Mouse (Mus musculus) hindbrain, embryonic 12.5 days (tissue): ENCODE results near the gene Zfp651. TPM values are rescaled to one million over a fixed set of nuclear protein-coding genes. Genes with fewer than 3 reads are reported as not detected.
A peak's percentile ranks its signal among the peaks of the same experiment; 100 is the strongest.

Experiments used
- ATAC-seq: fragments of 200-750 bp; cut with Nextera tagmentation; 2 replicates; pipeline ENCODE4 v1.8.0; 2017; ENCODE audit warnings: moderate TSS enrichment; ENCODE audit not compliant: low FRiP score
- H3K27ac ChIP-seq: fragments of 300-500 bp; sonication (generic); 2 replicates; pipeline ENCODE4 v1.5.1; 2016; ENCODE audit warnings: mild to moderate bottlenecking
- H3K27me3 ChIP-seq: fragments of 300-500 bp; sonication (generic); 2 replicates; pipeline ENCODE4 v1.6.1; 2016; ENCODE audit warnings: mild to moderate bottlenecking
- H3K36me3 ChIP-seq: fragments of 300-500 bp; sonication (generic); 2 replicates; pipeline ENCODE4 v1.6.1; 2016; ENCODE audit warnings: mild to moderate bottlenecking
- H3K4me1 ChIP-seq: fragments of 300-500 bp; sonication (generic); 2 replicates; pipeline ENCODE4 v1.6.1; 2016
- H3K4me2 ChIP-seq: fragments of 300-500 bp; sonication (generic); replicated peaks from 2 replicates; pipeline ENCODE4 v1.6.1; 2016; ENCODE audit warnings: mild to moderate bottlenecking
- H3K4me3 ChIP-seq: fragments of 300-500 bp; sonication (generic); 2 replicates; pipeline ENCODE4 v1.5.1; 2016; ENCODE audit warnings: mild to moderate bottlenecking
- H3K9ac ChIP-seq: fragments of 300-500 bp; sonication (generic); 2 replicates; pipeline ENCODE4 v1.6.1; 2016; ENCODE audit warnings: mild to moderate bottlenecking, moderate library complexity
- H3K9me3 ChIP-seq: fragments of 300-500 bp; sonication (generic); replicated peaks from 2 replicates; pipeline ENCODE4 v1.6.1; 2016; ENCODE audit warnings: mild to moderate bottlenecking
- WGBS: fragments of 180-500 bp; shearing (Covaris S2); methylation state at CpG from one replicate; pipeline ENCODE4 v1.1.7; 2016; 5-methylcytosine and 5-hydroxymethylcytosine counted together
- polyA plus RNA-seq: library from polyadenylated mRNA; unstranded; fragments of >200 nt; fragmentation: Nextera tagmentation; extraction: Ambion mirVana; gene quantifications from 2 replicates; pipeline ENCODE4 v1.2.1, GENCODE M21; 2016

Zfp651 gene
- polyA plus RNA-seq, 1 experiment from 2014 or later: 12.4 TPM

DNA sequence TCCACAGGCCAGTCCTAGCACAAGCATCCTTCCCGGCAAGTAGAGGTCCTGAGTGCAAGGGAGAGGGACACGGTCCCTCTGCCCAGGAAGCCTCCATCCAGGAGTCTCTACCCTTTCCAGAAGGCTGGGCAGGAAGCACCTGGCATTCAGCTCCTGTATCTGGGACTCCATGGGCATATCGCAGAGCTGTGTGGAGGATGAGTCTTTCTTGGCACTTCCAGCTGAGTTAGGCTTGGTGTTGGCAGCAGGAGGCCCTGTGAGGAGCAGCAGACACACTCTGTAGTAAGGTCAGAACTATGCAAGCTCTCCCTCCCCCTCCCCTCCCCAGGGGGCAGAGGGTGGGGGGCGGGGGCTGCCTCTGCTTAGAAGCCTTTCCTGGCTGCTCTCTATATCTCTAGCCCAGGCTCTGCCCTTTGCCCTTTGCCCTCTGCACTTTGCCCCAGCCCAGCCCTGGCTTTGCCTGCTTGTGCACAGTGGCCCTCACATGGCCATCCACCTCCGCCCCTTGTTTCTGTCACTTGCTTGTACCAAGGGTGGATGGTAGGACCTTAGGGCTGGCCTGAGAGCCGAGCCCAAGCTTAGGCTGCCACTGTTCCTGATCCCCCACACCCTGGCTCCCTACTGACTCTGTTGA, 39.9 kb downstream of the Zfp651 start:
- Histone ChIP-seq H3K27me3 (no peaks in the 10 kb centered on the region), H3K4me1 (peaks cover 14% of the 10 kb centered on the region; the same call in 1 of the 2 replicates), H3K9me3 (no peaks in the 10 kb centered on the region), H3K4me3 (no peak overlapping the region), H3K4me2 (no peak overlapping the region), H3K36me3 (no peaks in the 10 kb centered on the region), H3K27ac (no peak overlapping the region), H3K9ac (no peak overlapping the region)
- ATAC-seq: no peak
- WGBS: 33% methylated on average over 6 of the region's 6 CpGs

DNA sequence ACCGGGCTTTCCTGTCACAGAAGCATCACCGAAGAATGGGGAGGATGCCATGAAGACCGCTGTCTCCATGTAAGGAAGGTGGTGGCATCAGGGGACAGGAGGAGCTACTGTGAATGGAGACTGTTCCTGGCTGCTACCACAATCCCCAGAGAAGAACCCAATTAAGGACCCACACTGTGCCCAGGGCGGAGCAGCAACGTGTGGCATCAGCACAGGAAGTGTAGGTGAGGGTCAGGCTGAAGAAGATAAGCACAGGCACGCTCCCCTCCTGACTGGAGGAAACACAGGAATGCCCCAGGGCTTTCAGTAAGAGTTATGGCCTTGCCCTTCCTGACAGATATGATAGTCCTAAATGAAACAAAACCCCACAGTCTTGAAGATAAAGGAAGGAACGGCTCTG, 43.6 kb downstream of the Zfp651 start:
- no peaks in the 10 kb centered on the region for H3K36me3 ChIP-seq
- no peak overlapping the region for H3K4me3 ChIP-seq
- no peaks in the 10 kb centered on the region for H3K27me3 ChIP-seq
- H3K9me3 ChIP-seq: no peaks in the 10 kb centered on the region
- no peak overlapping the region for H3K27ac ChIP-seq
- H3K4me2 ChIP-seq: no peak overlapping the region
- WGBS: 64% methylated on average over 7 of the region's 7 CpGs
- no peak overlapping the region for H3K9ac ChIP-seq
- peaks cover 21% of the 10 kb centered on the region for H3K4me1 ChIP-seq
- no peak for ATAC-seq

DNA sequence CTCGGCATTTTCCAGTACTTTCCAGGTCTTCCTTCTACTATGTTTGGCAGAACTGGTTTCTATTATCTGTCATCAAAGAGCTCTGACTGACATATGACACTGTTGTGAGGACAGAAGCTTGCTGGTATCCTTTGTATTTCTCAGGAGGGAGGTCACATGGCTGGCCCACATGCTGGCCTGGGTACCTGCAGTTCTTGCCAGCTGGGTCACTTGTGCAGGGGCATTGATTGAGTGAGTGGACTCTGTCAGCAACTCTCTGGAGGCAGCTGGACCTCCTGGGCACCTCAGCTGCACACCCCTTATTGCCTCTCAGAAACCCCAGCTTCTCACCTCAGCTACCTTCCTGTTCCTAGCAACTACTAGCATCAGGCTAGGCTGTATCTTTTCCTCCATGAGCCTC, 48.4 kb downstream of the Zfp651 start:
- no peak for ATAC-seq
- Histone ChIP-seq H3K4me1 (peaks cover 51% of the 10 kb centered on the region), H3K27me3 (no peaks in the 10 kb centered on the region), H3K36me3 (no peaks in the 10 kb centered on the region), H3K27ac (no peak overlapping the region), H3K4me3 (no peak overlapping the region), H3K9me3 (no peaks in the 10 kb centered on the region), H3K4me2 (no peak overlapping the region), H3K9ac (no peak overlapping the region)
- 71% methylated on average over 1 of the region's 1 CpGs for WGBS

DNA sequence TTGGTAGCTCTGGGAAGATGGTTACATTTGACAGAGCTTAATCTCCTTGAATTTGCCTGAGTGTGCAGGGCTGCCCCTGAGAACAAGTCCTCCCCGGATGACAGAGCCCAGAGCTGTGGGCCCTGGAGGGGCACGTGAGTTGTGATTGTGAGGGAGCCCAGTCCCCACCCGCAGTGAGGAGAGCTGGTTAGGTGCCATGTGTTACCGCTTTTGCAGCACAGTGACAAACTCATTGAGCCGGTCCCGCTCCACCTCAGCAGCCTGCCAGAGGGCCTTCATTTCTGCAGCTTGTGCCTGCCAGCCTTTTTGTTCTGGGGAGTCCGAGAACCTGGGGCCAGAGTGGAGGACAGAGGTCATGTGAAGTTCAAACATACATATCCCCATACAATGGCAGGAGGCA, 48.8 kb downstream of the Zfp651 start:
- no peak for ATAC-seq
- H3K9ac ChIP-seq: no peak overlapping the region
- H3K27me3 ChIP-seq: no peaks in the 10 kb centered on the region
- no peaks in the 10 kb centered on the region for H3K36me3 ChIP-seq
- 56% methylated on average over 7 of the region's 7 CpGs for WGBS
- H3K4me3 ChIP-seq: no peak overlapping the region
- no peak overlapping the region for H3K4me2 ChIP-seq
- no peaks in the 10 kb centered on the region for H3K9me3 ChIP-seq
- 0 out of 2 replicates have a peak overlapping the region, but pooled peaks have one; percentile 17 for H3K27ac ChIP-seq
- H3K4me1 ChIP-seq: peaks cover 51% of the 10 kb centered on the region

DNA sequence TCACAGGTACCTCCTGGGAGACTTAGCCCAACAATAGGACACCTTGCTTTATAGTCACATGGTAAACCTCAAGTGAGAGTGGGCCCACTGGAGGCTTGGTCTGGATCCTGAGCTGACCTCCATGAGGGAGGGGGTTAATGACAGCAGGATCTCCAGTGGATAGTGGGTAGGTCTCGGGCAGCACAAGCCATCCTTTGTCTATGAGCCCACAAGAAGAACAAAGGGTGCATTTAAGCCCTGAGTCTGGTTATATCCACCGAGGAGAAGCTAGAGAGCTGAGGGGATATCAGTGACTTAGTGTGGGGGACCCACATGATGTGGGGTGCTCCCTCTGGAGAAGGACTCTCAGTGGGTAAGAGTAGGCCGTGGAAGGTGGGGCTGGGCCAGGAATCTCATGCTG, 49.4 kb downstream of the Zfp651 start:
- 35% methylated on average over 3 of the region's 3 CpGs for WGBS
- H3K27ac ChIP-seq: peak overlapping the region; percentile 48
- peaks cover 51% of the 10 kb centered on the region for H3K4me1 ChIP-seq
- H3K36me3 ChIP-seq: no peaks in the 10 kb centered on the region
- H3K9ac ChIP-seq: no peak overlapping the region
- no peak for ATAC-seq
- H3K9me3 ChIP-seq: no peaks in the 10 kb centered on the region
- H3K4me2 ChIP-seq: no peak overlapping the region
- H3K27me3 ChIP-seq: no peaks in the 10 kb centered on the region
- no peak overlapping the region for H3K4me3 ChIP-seq

DNA sequence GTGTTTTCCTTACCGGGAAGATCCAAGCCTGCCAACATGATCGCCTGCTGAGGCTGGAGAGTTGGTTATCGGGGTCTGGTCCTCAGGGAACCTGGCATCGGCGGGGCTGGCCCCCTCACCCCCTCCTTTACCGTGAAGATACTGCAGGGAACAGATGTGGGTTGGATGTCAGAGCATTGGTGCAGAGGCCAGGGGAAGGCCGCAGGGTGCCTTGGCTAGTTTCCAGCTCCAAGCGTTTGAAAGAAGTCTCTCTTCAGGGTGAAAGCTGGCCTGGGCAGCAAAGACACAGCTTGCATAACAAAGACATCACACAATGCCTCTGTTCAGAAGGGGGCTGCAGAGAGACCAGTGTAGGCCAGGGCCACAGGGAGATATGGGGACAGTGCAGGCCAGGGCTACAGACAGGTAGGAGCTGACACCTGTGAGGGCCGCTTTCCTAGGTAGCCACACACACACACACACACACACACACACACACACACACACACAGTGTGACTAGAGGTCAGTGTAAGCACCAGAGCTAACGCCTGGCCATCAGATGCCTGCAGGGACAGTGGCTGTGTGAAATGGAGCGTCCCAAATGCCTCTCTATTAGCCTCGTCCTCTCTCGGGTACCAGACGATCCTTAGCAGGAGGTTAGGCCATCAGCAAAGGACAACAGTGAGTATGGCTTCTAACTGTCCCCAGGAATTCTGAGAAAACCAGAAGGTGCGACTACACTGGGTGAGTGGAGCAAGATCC, 51.1 kb downstream of the Zfp651 start:
- Histone ChIP-seq H3K9me3 (no peaks in the 10 kb centered on the region), H3K27ac (peak overlapping the region; percentile 79), H3K9ac (no peak overlapping the region; the same call in 1 of the 2 replicates), H3K27me3 (no peaks in the 10 kb centered on the region), H3K4me1 (peaks cover 51% of the 10 kb centered on the region), H3K36me3 (no peaks in the 10 kb centered on the region), H3K4me3 (no peak overlapping the region), H3K4me2 (peak overlapping the region; percentile 19; the same call in 1 of the 2 replicates)
- WGBS: 14% methylated on average over 15 of the region's 15 CpGs
- ATAC-seq: peak; percentile 75

DNA sequence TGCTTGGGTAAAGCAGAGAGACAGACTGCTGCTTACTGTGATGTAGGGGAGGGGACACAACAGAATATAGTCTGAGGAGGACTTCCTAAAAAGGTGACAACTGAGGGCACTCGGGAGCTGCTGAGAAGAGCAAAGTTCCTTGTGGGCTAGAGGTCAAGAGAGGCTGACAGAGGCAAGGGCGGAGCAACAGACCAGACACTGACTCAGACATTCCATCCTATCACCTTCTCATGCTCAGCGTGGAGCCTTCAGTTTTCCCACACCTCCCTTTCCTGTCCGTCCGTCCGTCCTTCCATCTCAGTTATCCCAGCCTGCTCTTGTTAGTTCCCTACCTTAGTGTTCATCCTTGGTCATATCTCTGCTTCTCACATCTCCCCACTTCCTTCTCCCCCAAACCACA, 56.1 kb downstream of the Zfp651 start:
- H3K4me1 ChIP-seq: peaks cover 23% of the 10 kb centered on the region

DNA sequence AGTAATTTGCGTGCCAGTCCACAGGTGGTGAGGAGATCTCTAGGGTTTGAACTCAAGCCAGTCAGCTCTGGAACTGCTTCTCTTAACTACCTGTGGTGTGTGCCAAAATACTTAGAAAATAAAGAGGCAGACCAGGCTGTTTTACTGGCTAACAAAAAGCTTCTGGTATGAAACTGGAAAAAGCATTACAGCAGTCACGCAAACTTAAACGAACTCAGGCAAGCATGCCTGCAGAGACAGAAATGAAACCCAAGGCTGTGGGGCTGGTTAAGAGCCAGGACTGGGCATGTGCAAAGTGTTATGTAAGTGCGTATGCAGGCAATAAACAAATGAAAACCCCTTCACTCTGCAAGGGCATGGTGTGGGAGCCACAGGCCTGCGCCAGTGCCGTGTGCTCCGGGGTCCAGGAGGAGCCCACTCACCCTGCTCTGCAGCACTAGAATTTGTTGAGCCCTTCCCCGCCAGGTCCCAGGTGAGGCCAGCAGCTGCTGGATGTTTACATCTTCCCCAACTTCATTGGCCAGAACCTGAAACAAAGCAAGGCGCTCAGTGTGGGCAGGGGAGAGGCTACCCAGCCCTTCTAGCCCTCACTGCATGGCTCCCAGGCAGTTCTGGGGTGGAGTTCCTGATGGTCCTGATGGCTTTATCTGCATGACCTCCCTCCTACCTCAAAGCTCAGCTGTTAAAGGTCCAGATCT, 60.1 kb downstream of the Zfp651 start:
- no peaks in the 10 kb centered on the region for H3K9me3 ChIP-seq
- no peaks in the 10 kb centered on the region for H3K27me3 ChIP-seq
- no peak overlapping the region for H3K4me3 ChIP-seq
- H3K9ac ChIP-seq: no peak overlapping the region
- WGBS: 80% methylated on average over 9 of the region's 9 CpGs
- no peak overlapping the region for H3K27ac ChIP-seq
- peaks cover 17% of the 10 kb centered on the region for H3K4me1 ChIP-seq
- H3K4me2 ChIP-seq: no peak overlapping the region
- no peak for ATAC-seq
- H3K36me3 ChIP-seq: no peaks in the 10 kb centered on the region

More for the DNA sequence above, 56.1 kb downstream of the Zfp651 start:
- Histone ChIP-seq H3K4me2 (no peak overlapping the region), H3K4me3 (no peak overlapping the region), H3K27me3 (no peaks in the 10 kb centered on the region), H3K27ac (no peak overlapping the region), H3K36me3 (no peaks in the 10 kb centered on the region), H3K9me3 (no peaks in the 10 kb centered on the region), H3K9ac (no peak overlapping the region)
- 82% methylated on average over 6 of the region's 6 CpGs for whole genome bisulfite sequencing
- ATAC-seq: no peak

DNA sequence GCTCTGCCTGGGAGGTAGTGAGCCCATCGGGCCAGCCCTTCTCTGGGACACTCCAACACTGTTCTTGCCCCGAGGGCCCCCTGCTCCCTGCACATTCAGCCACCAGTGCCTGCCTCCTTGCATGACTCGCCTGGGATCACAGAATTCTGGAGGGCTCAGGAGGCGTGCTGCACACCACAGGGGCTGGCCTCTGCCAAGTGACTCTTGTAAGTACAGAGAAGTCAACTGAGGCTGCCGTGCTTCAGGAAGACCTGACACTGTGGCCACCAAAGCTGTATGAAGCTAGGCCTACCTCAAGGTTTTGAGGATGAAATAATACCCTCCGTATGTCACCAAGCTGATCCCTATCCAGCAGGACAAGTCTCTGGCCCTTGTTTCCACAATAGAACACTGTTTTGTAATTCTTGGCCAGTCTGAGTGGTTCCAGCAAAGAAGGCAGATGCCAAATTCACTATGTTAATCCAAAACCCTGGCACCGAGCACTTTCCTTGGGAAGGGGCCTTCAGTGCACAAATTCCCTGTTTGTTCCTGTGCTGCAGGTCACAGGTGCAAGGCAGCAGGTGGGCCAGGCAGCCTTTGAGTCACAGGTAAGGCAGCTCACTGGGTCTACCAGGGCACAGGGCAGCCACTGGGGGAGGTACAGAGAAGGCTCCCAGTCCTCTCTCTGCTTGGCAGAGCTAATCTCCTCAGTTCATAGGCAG, 60.8 kb downstream of the Zfp651 start:
- Histone ChIP-seq H3K4me2 (no peak overlapping the region), H3K4me3 (no peak overlapping the region), H3K9ac (no peak overlapping the region), H3K36me3 (no peaks in the 10 kb centered on the region), H3K4me1 (peaks cover 17% of the 10 kb centered on the region), H3K27me3 (no peaks in the 10 kb centered on the region), H3K27ac (no peak overlapping the region), H3K9me3 (no peaks in the 10 kb centered on the region)
- WGBS: 64% methylated on average over 7 of the region's 7 CpGs
- ATAC-seq: no peak

DNA sequence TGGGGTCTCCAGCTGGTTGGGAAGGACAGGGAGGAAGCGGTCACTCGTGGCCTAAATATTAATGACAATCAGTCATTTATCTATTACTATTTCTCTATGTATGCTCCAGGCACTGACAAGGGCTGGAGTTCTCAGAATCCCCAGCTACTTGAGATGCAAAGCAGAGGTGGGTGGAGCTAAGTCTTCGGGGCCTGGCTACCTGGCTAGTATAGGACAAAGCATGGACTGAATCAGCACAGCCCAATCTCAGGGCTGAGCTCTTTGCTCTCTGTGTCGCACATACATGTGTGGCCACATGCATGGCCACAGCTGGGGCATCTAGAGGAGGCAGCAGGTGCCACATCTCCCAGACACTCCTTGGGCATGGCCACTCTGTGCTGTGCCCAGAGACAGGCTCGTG, 61.6 kb downstream of the Zfp651 start:
- 74% methylated on average over 5 of the region's 5 CpGs for WGBS
- Histone ChIP-seq H3K27ac (no peak overlapping the region), H3K4me3 (no peak overlapping the region), H3K27me3 (no peaks in the 10 kb centered on the region), H3K4me2 (no peak overlapping the region), H3K36me3 (no peaks in the 10 kb centered on the region), H3K4me1 (peaks cover 17% of the 10 kb centered on the region), H3K9ac (no peak overlapping the region), H3K9me3 (no peaks in the 10 kb centered on the region)
- ATAC-seq: no peak
